Mouse (Mus musculus): Measurements from ENCODE around the gene Lamb3.

Gene Lamb3

DNA sequence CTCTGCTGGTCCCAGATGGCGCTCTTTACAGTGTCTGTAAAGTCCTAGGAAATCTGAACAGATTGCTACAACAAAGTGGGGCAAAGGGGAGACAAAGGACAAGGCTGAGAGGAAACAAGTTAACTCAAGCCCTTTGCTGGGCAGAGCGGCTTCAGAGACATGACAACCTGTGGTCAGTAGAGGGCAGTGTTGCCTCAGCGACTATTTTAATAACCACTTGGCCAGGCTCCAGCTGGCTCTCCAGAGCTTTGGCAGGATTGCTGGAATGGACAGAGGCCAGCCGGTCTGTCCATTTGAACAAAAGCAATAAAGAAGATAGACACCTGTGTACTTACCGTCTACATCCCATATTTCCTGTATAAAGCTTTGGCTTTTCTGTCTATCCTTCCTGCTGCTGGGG lies 178.6 kb downstream of the Lamb3 start:
- DNase-seq (ENCODE audit: low spot score): peak; percentile 79

DNA sequence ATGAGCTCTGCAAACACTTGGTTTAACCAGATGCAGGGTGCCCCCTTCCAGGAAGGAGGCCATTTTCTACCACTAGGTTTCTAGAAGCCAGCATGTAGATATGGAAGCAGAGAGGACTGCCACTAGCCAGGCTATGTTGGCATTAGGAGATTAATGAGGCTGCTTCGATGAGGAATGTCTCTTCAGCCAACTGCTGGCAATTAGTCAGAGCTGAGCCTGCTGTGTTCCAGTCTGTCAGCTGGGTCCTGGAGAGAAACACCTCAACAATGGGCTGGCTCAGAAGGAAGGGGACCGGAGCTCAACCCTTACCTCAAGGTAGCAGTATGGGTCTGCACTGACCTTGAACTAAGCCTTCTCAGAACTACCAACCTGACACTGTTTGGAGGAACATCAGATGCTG lies 179.7 kb downstream of the Lamb3 start:
- DNase-seq (ENCODE audit: low spot score): no peak

DNA sequence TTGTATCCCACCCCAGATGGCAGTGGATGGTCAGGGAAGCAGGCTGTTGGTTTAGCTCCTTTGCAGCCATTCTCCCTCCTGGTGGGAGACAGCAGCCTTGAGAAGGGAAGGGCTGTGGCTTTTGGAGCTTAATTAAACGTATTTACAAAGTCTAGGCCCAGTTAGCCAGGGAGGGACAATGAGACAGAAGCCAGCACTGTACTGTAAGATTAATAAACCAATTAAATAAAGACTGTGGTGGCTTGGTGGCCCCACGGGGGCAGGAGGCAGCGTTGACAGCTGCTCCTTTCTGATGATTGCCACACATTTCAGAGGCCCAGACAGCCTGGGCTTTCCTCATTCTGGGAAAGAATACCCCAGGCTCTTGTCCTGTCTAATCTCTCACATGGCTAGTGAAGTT lies 182.0 kb downstream of the Lamb3 start:
- DNase-seq (ENCODE audit: low spot score): no peak

GRCm38 (mm10) chr1:193390004-193390403 lies 182.5 kb downstream of the Lamb3 start:
- no peak for DNase-seq (ENCODE audit: low spot score)

GRCm38 (mm10) chr1:193392266-193392665 lies 184.8 kb downstream of the Lamb3 start:
- DNase-seq (ENCODE audit: low spot score): no peak
